Mouse (Mus musculus): ENCODE data around the gene Nars2. TPM values are rescaled to one million over a fixed set of nuclear protein-coding genes. Genes with fewer than 3 reads are reported as not detected.

Nars2 gene
- total RNA-seq, 2 experiments from 2014 or later, result 2.6 to 4.0 TPM

Other genes starting within 250 kb of the Nars2 start
- 21.6 and 27.8 TPM in 2 replicates for gene Gab2, start 130.1 kb downstream of the Nars2 start, total RNA-seq (2015)
- gene Gab2, start 130.1 kb downstream of the Nars2 start, total RNA-seq (2017), result 22.6 and 23.0 TPM in 2 replicates

Measured in megakaryocyte, adult 5-6 weeks (primary cell).